Mouse (Mus musculus): Measurements from ENCODE around the gene Ubr3. TPM values are rescaled to one million over a fixed set of nuclear protein-coding genes. Genes with fewer than 3 reads are reported as not detected.

Ubr3 gene
- 11.7 and 15.9 TPM in 2 replicates for polyA plus RNA-seq (2016; fragmentation: Nextera tagmentation; extraction: Ambion mirVana)

DNA sequence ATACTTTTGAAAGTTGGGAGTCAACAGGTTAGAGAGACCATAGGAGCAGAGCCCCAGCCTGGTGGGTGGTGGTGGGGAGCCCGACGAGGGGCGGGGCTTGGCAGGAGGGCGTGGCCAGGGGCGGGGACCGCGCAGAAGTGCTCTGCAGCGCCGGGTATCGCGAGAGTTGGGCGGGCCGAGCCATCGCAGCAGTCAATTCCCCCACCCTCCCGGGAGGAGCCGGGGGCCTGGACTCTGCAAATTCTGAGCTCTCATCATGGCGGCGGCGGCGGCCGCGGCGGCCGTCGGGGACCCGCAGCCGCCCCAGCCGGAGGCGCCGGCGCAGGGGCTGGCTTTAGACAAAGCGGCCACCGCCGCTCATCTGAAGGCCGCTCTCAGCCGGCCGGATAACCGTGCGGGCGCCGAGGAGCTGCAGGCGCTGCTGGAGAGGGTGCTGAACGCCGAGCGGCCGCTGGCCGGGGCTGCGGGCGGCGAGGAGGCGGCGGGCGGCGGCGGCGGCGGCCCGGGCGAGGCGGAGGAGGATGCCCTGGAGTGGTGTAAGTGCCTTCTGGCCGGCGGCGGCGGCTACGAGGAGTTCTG lies at the start of gene Ubr3:
Gene Ubr3, plus strand, starts transcription at position 208 of the 579 bp plus-strand sequence.
- peak within 1 kb of the TSS; percentile 97 for H3K27ac ChIP-seq (replicated peaks)
- WGBS, result under 1% methylated on average over 65 of the region's 65 CpGs
- peaks cover 20% of the 10 kb centered on the region for H3K4me1 ChIP-seq
- H3K9me3 ChIP-seq (replicated peaks), result no peaks in the 10 kb centered on the region
- peak within 1 kb of the TSS; percentile 98 for H3K4me3 ChIP-seq
- no peaks in the 10 kb centered on the region for H3K27me3 ChIP-seq (ENCODE audit: low read depth, poor library complexity, severe bottlenecking)
- peaks cover 19% of the 10 kb centered on the region for H3K36me3 ChIP-seq
- DNase-seq (ENCODE audit: low spot score), result peak; percentile 97

DNA sequence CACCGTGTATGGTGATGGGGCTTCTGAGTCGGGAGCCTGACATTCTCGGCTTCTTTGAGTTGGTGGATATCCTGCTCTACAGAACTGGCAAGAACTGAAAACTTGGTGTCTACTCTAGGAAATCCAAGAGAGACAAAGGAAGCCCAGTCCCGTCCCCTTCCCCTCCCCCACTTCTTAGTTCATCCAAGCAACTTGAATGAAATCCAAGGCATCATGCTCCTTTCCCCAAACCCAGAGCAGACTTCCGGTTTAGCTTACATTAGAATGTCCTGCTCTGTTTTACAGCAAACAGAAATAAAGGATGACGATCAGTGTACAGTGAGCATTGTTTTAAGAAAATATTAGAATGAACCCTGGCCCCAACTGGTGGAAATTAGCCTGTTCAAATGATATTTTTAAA lies 47.8 kb upstream of the Ubr3 start:
- H3K27ac ChIP-seq (replicated peaks), result 0 out of 2 replicates have a peak overlapping the region, but pooled peaks have one; percentile 17
- WGBS, result 73% methylated on average over 6 of the region's 6 CpGs

DNA sequence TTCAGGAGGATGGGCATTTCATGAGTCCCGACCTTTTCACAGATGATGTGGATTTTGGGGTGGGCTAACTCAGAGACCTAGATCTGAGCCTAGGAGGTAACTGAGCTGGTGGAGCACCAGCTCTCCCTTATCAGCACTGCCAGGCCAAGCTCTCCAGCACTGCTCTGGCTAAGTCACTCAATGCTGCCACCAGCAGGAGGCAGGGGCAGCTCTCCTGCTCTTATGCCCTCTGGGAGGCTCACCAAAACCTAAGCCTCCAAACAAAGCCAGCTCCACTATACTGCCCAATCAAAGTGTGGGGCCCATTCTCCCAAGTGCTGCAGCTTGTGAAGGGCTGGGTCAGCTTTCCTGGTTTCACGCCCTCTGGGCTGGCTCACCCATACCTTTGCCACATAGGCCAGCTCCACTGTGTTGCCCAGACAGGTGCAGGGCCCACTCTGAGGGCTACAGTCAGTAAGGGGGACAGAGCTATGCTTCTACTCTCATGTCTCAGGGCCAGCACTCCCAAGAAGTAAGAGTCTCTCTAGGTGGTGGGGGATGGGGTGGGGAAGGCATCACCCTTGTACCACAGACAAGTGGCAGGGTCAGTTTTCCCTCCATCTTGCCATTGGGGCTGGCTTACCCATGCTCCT lies 45.5 kb upstream of the Ubr3 start:
- no peak for DNase-seq (ENCODE audit: low spot score)
- no peaks in the 10 kb centered on the region for H3K9me3 ChIP-seq (replicated peaks)
- 68% methylated on average over 2 of the region's 2 CpGs for WGBS

More for the DNA sequence above, 47.8 kb upstream of the Ubr3 start:
- Histone ChIP-seq H3K36me3 (no peaks in the 10 kb centered on the region), H3K9me3 (replicated peaks) (no peaks in the 10 kb centered on the region), H3K27me3 (ENCODE audit: low read depth, poor library complexity, severe bottlenecking) (no peaks in the 10 kb centered on the region), H3K4me1 (peaks cover 5% of the 10 kb centered on the region), H3K4me3 (no peak overlapping the region)
- no peak for DNase-seq (ENCODE audit: low spot score)

DNA sequence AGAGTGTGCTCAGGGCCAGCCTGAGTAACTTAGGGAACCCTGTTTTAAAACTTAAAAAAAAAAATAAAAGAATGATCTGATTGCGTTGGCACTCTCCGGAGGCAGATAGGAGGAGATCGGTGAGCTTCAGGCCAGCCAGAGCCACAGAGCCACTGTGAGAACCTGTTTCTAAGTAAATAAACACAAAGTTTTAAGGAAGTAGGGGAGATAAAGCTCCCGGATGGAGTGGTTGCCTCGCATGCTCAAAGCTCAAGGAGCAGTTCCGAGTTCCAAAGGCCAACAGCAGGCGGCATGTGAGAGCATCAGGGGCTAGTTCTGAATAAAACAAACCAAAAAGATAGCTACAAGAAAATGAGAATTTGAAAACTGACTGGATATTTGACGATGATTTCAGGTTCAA lies 40.7 kb upstream of the Ubr3 start:
- Histone ChIP-seq H3K27ac (replicated peaks) (no peak overlapping the region), H3K4me1 (peaks cover 7% of the 10 kb centered on the region; the same call in 1 of the 2 replicates), H3K4me3 (no peak overlapping the region), H3K36me3 (no peaks in the 10 kb centered on the region), H3K27me3 (ENCODE audit: low read depth, poor library complexity, severe bottlenecking) (no peaks in the 10 kb centered on the region), H3K9me3 (replicated peaks) (no peaks in the 10 kb centered on the region)
- no peak for DNase-seq (ENCODE audit: low spot score)
- WGBS, result 66% methylated on average over 8 of the region's 8 CpGs

More for the DNA sequence above, 45.5 kb upstream of the Ubr3 start:
- Histone ChIP-seq H3K27me3 (ENCODE audit: low read depth, poor library complexity, severe bottlenecking) (no peaks in the 10 kb centered on the region), H3K4me1 (peaks cover 5% of the 10 kb centered on the region), H3K4me3 (no peak overlapping the region), H3K27ac (replicated peaks) (no peak overlapping the region), H3K36me3 (no peaks in the 10 kb centered on the region)

DNA sequence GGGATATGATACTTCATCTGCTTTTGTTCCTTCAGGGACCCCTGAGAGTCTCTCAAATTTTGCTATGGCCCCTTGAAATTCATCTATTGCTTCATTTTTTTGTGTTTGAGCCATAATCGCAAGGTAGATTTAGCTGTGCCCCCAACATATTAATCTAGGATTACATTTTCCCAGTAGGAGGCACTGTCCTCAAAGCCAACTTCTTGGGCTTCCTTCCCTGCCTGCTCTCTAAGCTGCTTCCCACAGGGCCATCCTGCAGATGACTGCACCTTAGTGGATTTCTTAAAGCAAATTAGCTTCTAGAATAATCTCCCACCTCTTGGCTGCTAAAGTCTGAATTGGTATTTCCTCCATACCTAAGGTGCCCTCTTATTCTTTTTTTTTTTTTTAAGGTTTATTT lies 39.2 kb upstream of the Ubr3 start:
- peaks cover 10% of the 10 kb centered on the region for H3K4me1 ChIP-seq
- H3K4me3 ChIP-seq, result no peak overlapping the region
- H3K9me3 ChIP-seq (replicated peaks), result no peaks in the 10 kb centered on the region
- no peak overlapping the region for H3K27ac ChIP-seq (replicated peaks)
- H3K27me3 ChIP-seq (ENCODE audit: low read depth, poor library complexity, severe bottlenecking), result no peaks in the 10 kb centered on the region
- DNase-seq (ENCODE audit: low spot score), result no peak
- WGBS, result 84% methylated on average over 1 of the region's 1 CpGs
- no peaks in the 10 kb centered on the region for H3K36me3 ChIP-seq

DNA sequence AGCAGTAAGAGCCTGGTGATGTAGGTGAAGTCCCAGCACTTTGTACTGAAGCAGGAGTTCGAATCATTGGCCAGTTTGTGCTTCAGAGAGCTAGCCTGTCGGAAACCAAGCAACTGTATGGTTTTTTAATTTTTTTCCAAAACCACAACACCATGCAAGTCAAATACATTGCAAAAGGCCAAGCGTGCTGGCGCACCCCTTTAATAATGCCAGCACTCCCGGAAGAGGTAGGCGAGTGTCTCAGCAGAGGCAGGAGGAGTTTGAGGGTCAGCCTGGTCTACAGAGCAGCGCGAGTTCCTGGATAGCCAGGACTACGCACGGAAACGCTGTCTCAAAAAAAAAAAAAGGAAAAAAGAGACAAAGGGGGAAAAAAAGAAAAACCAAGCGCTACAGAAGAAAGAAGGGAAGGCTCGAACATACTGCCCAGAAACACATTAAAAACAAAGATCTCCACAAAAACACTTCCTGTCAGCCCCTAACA lies 36.0 kb upstream of the Ubr3 start:
- Histone ChIP-seq H3K4me1 (peaks cover 22% of the 10 kb centered on the region), H3K27ac (replicated peaks) (peak overlapping the region; percentile 96), H3K4me3 (peak overlapping the region; percentile 90), H3K36me3 (peaks cover 26% of the 10 kb centered on the region), H3K9me3 (replicated peaks) (no peaks in the 10 kb centered on the region), H3K27me3 (ENCODE audit: low read depth, poor library complexity, severe bottlenecking) (no peaks in the 10 kb centered on the region)
- 12% methylated on average over 13 of the region's 13 CpGs for WGBS
- DNase-seq (ENCODE audit: low spot score), result no peak

DNA sequence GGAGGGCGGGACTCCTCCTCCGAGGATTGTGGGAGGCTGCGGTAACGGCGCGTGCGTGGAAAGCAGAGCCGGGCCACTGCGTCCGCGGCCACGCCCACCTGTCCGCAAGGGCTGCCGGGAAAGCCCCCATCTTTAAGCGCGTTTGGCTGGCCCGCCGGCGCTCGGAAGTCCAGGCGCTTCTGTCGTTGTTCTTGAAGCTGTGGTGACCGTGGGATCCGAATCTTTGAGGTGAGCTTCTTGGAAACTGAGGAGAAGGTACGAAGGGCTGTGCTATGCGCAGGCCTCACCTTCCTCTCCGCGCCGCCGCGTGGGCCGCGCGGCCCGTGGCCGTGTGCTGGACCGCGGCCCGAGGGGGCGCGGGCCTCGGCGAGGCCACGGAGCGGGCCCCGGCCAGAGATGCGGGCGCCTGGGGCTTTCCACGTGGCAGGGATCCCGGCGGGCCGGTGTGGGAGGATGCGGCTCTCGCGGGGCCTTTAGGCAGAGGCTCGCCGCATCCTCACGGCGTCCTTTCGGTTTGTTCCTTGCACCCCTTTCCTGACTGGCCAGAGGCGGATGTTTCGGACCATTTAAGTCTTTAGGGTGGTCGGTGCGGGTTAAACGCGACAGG lies 35.5 kb upstream of the Ubr3 start, which contains the start of gene Ssb:
Gene Ssb, plus strand, starts transcription at position 78 of the 607 bp plus-strand sequence.
- Histone ChIP-seq H3K4me1 (peaks cover 22% of the 10 kb centered on the region), H3K36me3 (peaks cover 32% of the 10 kb centered on the region), H3K4me3 (peak within 1 kb of the TSS; percentile 90), H3K9me3 (replicated peaks) (no peaks in the 10 kb centered on the region), H3K27me3 (ENCODE audit: low read depth, poor library complexity, severe bottlenecking) (no peaks in the 10 kb centered on the region), H3K27ac (replicated peaks) (peak within 1 kb of the TSS; percentile 96)
- WGBS, result under 1% methylated on average over 66 of the region's 66 CpGs
- peak; percentile 93 for DNase-seq (ENCODE audit: low spot score)

DNA sequence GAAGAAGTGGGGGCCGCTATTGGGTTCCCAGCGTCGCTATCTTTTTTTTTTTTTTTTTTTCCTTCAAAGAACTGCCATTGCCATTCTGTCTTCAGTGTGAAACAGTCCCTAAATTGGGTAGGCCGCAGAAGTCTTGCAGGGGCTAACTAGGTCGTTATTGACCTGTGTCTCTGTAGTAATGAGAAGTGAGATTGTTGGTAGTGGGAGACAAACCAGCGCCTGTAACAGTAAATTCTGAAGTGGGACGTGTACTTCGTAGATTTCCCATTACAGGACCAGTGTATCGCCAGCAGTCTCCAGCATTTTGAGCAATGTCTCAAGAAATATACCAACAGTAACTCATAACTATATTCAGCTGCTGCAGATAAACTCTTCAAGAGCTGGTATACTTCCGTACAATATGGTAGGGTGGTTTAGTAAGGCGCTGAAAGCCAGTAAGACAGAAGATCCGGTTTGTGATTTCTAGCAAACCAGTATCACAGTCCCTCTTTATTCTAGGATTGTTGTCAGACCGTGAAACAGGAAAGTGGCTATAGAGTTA lies 34.9 kb upstream of the Ubr3 start:
- Histone ChIP-seq H3K27ac (replicated peaks) (peak overlapping the region; percentile 96), H3K27me3 (ENCODE audit: low read depth, poor library complexity, severe bottlenecking) (no peaks in the 10 kb centered on the region), H3K9me3 (replicated peaks) (no peaks in the 10 kb centered on the region), H3K4me3 (peak overlapping the region; percentile 90), H3K36me3 (peaks cover 38% of the 10 kb centered on the region), H3K4me1 (peaks cover 22% of the 10 kb centered on the region)
- DNase-seq (ENCODE audit: low spot score), result no peak
- 8% methylated on average over 13 of the region's 13 CpGs for WGBS

DNA sequence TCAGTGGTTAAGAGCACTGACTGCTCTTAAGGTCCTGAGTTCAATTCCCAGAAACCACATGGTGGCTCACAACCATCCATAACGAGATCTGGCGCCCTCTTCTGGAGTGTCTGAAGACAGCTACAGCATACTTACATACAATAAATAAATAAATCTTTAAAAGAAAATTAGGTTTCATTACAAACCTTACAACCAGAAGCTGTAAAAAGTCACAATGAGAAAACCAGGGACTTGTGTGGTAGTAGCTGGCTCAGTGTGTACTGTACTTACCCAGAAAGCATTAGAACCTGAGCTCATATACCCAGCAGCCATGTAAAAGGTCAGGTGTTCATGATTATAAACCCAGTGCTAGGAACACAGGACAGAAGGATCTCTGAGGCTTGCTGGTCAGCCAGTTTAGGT lies 13.1 kb upstream of the Ubr3 start:
- Histone ChIP-seq H3K9me3 (replicated peaks) (no peaks in the 10 kb centered on the region), H3K4me1 (peaks cover 18% of the 10 kb centered on the region), H3K36me3 (peaks cover 11% of the 10 kb centered on the region; the same call in 1 of the 2 replicates), H3K27me3 (ENCODE audit: low read depth, poor library complexity, severe bottlenecking) (no peaks in the 10 kb centered on the region), H3K27ac (replicated peaks) (no peak overlapping the region), H3K4me3 (peak overlapping the region; percentile 78; the same call in 1 of the 2 replicates)
- WGBS, result 75% methylated on average over 2 of the region's 2 CpGs
- no peak for DNase-seq (ENCODE audit: low spot score)

DNA sequence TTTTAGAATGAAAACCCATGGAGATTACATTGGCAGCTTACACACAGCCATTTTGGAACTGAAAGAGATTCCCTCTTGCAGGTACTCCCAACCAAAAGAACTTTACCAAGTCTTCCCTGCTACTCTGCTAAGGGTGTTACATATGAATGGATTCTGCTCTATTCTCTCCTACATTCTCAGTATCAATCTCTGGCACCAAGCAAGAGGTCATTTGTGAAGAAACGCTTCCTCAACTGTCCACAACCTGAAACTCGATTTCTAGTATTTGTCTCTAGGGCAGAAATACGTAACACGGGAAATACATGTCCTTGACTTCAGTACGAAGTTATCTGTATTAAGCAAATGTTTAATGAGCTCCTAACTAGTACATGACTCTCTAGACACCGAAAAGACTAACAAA lies 12.5 kb upstream of the Ubr3 start:
- DNase-seq (ENCODE audit: low spot score), result no peak
- H3K9me3 ChIP-seq (replicated peaks), result no peaks in the 10 kb centered on the region

DNA sequence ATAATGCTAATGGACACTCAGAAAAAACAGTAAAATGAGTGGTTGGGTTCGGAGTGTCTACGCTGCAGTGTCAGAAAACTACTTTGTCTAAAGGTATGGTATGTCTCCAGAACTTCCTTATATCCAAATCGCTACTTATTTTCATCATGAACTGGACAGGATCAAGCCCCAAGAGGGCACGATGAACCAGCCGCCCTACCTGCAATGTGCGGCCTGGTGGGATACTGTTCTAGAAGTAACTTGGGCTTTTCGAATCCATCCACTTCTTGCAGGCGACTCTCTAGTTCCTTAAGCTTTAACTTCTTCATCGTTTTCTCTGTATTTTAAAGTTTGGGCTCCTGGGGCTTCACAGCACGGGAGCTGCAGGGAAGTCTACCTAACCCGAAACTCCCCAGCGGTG lies 12.0 kb upstream of the Ubr3 start:
- peak overlapping the region; percentile 90 for H3K27ac ChIP-seq (replicated peaks)
- WGBS, result 6% methylated on average over 12 of the region's 12 CpGs
- peak overlapping the region; percentile 78 for H3K4me3 ChIP-seq
- no peak for DNase-seq (ENCODE audit: low spot score)
- peaks cover 18% of the 10 kb centered on the region for H3K4me1 ChIP-seq
- no peaks in the 10 kb centered on the region for H3K9me3 ChIP-seq (replicated peaks)
- H3K27me3 ChIP-seq (ENCODE audit: low read depth, poor library complexity, severe bottlenecking), result no peaks in the 10 kb centered on the region
- H3K36me3 ChIP-seq, result peaks cover 3% of the 10 kb centered on the region; the same call in 1 of the 2 replicates

More for the DNA sequence above, 12.5 kb upstream of the Ubr3 start:
- H3K36me3 ChIP-seq, result peaks cover 6% of the 10 kb centered on the region; the same call in 1 of the 2 replicates
- H3K4me3 ChIP-seq, result peak overlapping the region; percentile 78
- H3K4me1 ChIP-seq, result peaks cover 18% of the 10 kb centered on the region
- H3K27me3 ChIP-seq (ENCODE audit: low read depth, poor library complexity, severe bottlenecking), result no peaks in the 10 kb centered on the region
- 65% methylated on average over 6 of the region's 6 CpGs for WGBS
- no peak overlapping the region for H3K27ac ChIP-seq (replicated peaks)

DNA sequence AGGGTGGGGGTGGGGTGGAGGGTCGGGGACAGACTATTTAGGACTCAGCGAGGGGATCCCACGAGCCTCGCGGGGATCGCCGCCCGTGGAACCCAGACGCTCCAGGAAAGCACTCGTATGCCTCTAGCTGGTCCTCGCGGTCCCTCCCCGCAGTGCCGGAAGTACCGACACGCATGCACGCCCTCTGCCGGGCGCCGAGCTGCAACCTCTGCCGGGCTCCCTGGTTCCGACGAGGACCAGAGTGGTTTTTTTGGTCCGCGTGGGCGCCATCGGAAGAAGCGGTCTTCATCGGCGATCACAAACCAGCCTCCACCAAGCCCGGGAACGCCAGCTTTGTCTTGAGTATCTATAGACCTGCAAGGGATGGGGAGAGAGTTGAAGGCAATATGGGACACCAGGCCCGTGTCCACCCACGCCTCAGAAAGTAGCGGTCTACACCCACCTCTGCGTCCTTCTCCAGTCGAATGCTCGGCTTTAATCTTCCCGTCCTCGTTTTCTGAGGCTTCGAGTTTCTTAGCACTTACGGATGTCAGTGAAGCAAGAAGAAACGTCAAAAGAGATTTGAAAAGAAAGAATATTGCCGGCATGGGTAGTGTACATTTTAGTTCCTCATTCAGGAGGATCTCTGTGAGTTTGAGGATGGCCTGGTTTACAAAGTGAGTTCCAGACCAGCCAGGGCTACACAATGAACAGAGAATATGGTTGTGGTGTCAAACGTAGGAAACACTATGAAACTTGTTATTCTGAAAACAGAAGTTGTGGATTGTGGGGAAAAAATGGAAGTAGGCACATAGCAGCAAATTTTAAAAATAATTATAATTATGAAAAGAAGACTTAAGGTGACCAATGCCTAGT lies 11.4 kb upstream of the Ubr3 start, which contains the start of gene Mettl5:
Gene Mettl5, minus strand, starts transcription at position 165 of the 855 bp plus-strand sequence.
- peaks cover 18% of the 10 kb centered on the region for H3K4me1 ChIP-seq
- H3K27me3 ChIP-seq (ENCODE audit: low read depth, poor library complexity, severe bottlenecking), result no peaks in the 10 kb centered on the region
- no peaks in the 10 kb centered on the region for H3K9me3 ChIP-seq (replicated peaks)
- H3K36me3 ChIP-seq, result peaks cover 3% of the 10 kb centered on the region; the same call in 1 of the 2 replicates
- H3K27ac ChIP-seq (replicated peaks), result peak within 1 kb of the TSS; percentile 90
- DNase-seq (ENCODE audit: low spot score), result peak; percentile 88
- 3% methylated on average over 45 of the region's 45 CpGs for WGBS
- peak within 1 kb of the TSS; percentile 78 for H3K4me3 ChIP-seq
